Mouse (Mus musculus) cerebellum, adult 2 months (tissue): Measurements from ENCODE around the gene Pnliprp1.

ENCODE experiments used
- CTCF ChIP-seq: fragments of 200-500 bp; IDR thresholded peaks from 2 replicates; pipeline ENCODE4 v1.5.1; 2011; ENCODE audit warnings: low read depth, mild to moderate bottlenecking, control low read depth, low read length, moderate library complexity, borderline replicate concordance; ENCODE audit not compliant: insufficient read depth
- POLR2A ChIP-seq: fragments of 200-500 bp; IDR thresholded peaks from 2 replicates; pipeline ENCODE4 v1.6.1; 2011; ENCODE audit warnings: low read length, control low read depth, borderline replicate concordance; ENCODE audit not compliant: insufficient read depth

- no peak for TF ChIP-seq CTCF
- TF ChIP-seq POLR2A, result no peak
Observed at GRCm38 (mm10) chr19:58758871-58759270, 30.2 kb downstream of the Pnliprp1 start.
